Mouse (Mus musculus) bone marrow macrophage, adult 2 months (primary cell): ENCODE measurements around the gene Ptges2. TPM values are rescaled to one million over a fixed set of nuclear protein-coding genes. Genes with fewer than 3 reads are reported as not detected.

ENCODE experiments used
- H3K27ac ChIP-seq: 2 replicates; pipeline ENCODE4 v1.5.1; 2012; ENCODE audit warnings: low read depth, low read length; ENCODE audit not compliant: insufficient read depth
- H3K4me1 ChIP-seq: 2 replicates; pipeline ENCODE4 v1.6.1; 2012; ENCODE audit warnings: low read length; ENCODE audit not compliant: control insufficient read depth, insufficient read depth
- H3K4me3 ChIP-seq: 2 replicates; pipeline ENCODE4 v1.5.1; 2012; ENCODE audit warnings: mild to moderate bottlenecking, low read length, moderate library complexity; ENCODE audit not compliant: insufficient read depth
- CTCF ChIP-seq: IDR thresholded peaks from 2 replicates; pipeline ENCODE4 v1.5.1; 2012; ENCODE audit warnings: low read depth, mild to moderate bottlenecking, low read length, moderate library complexity
- POLR2A ChIP-seq: IDR thresholded peaks from 2 replicates; pipeline ENCODE4 v1.6.1; 2012; ENCODE audit warnings: mild to moderate bottlenecking, low read depth, low read length, borderline replicate concordance
- polyA plus RNA-seq: library from polyadenylated mRNA; stranded (reverse); fragments of >200 nt; gene quantifications from 2 replicates; pipeline ENCODE4 v1.2.4, GENCODE M21; 2012; ENCODE audit not compliant: missing spikeins, insufficient read depth, insufficient read length

Gene Ptges2
- polyA plus RNA-seq: 7.4 and 7.9 TPM in 2 replicates

- TF ChIP-seq CTCF: no peak
- no peak for TF ChIP-seq POLR2A
- peak within 1 kb of the TSS; percentile 89 for H3K27ac ChIP-seq
- H3K4me1 ChIP-seq: peaks cover 4% of the 10 kb centered on the region; the same call in 1 of the 2 replicates
- peak within 1 kb of the TSS; percentile 85 for H3K4me3 ChIP-seq
Measured at GRCm38 (mm10) chr2:32395484-32395945, at the start of gene Ptges2. Gene Ptges2, plus strand, starts transcription at chr2:32395896.

GRCm38 (mm10) chr2:32347019-32347418, 48.7 kb upstream of the Ptges2 start:
- no peak for TF ChIP-seq POLR2A
- no peak for TF ChIP-seq CTCF
- Histone ChIP-seq H3K27ac (no peak overlapping the region), H3K4me3 (no peak overlapping the region), H3K4me1 (peaks cover 29% of the 10 kb centered on the region)

- H3K4me3 ChIP-seq: no peak overlapping the region
- H3K4me1 ChIP-seq: peaks cover 21% of the 10 kb centered on the region
- no peak overlapping the region for H3K27ac ChIP-seq
- no peak for TF ChIP-seq POLR2A
- no peak for TF ChIP-seq CTCF
Measured at GRCm38 (mm10) chr2:32348311-32348710, 47.4 kb upstream of the Ptges2 start.

- Histone ChIP-seq H3K27ac (no peak overlapping the region), H3K4me1 (peaks cover 18% of the 10 kb centered on the region)
- TF ChIP-seq CTCF (no peak), POLR2A (no peak)
Measured at GRCm38 (mm10) chr2:32349625-32350255, 46.0 kb upstream of the Ptges2 start.

GRCm38 (mm10) chr2:32350471-32351051, 45.1 kb upstream of the Ptges2 start:
- H3K4me3 ChIP-seq: no peak overlapping the region
- peaks cover 18% of the 10 kb centered on the region for H3K4me1 ChIP-seq
- H3K27ac ChIP-seq: no peak overlapping the region
- TF ChIP-seq POLR2A: no peak
- no peak for TF ChIP-seq CTCF

More at GRCm38 (mm10) chr2:32349625-32350255, 46.0 kb upstream of the Ptges2 start:
- H3K4me3 ChIP-seq: no peak overlapping the region

GRCm38 (mm10) chr2:32351471-32351961, 44.2 kb upstream of the Ptges2 start:
- TF ChIP-seq CTCF (no peak), POLR2A (no peak)
- H3K4me1 ChIP-seq: peaks cover 18% of the 10 kb centered on the region

GRCm38 (mm10) chr2:32352151-32353006, 43.3 kb upstream of the Ptges2 start, which contains the start of gene Ciz1:
Gene Ciz1, plus strand, starts transcription at chr2:32352327.
- TF ChIP-seq POLR2A (no peak), CTCF (no peak)
- peaks cover 18% of the 10 kb centered on the region for H3K4me1 ChIP-seq
- H3K27ac ChIP-seq: no peak within 1 kb of the TSS
- peak within 1 kb of the TSS; percentile 60 for H3K4me3 ChIP-seq

More at GRCm38 (mm10) chr2:32351471-32351961, 44.2 kb upstream of the Ptges2 start:
- Histone ChIP-seq H3K27ac (no peak overlapping the region), H3K4me3 (no peak overlapping the region)

GRCm38 (mm10) chr2:32353007-32353542, 42.6 kb upstream of the Ptges2 start, which contains the start of gene Dnm1:
Gene Dnm1, minus strand, starts transcription at chr2:32353338.
- H3K4me1 ChIP-seq: peaks cover 18% of the 10 kb centered on the region
- no peak for TF ChIP-seq POLR2A
- TF ChIP-seq CTCF: peak; percentile 44; the same call in 1 of the 2 replicates
- peak within 1 kb of the TSS; percentile 60 for H3K4me3 ChIP-seq
- no peak within 1 kb of the TSS for H3K27ac ChIP-seq

- TF ChIP-seq POLR2A: no peak
- TF ChIP-seq CTCF: no peak
- H3K27ac ChIP-seq: no peak overlapping the region
- peaks cover 18% of the 10 kb centered on the region for H3K4me1 ChIP-seq
- no peak overlapping the region for H3K4me3 ChIP-seq
Measured at GRCm38 (mm10) chr2:32353836-32354235, 41.9 kb upstream of the Ptges2 start.
